Comparison of ENCODE assay signal across 9 mouse cellular contexts in genomic region chr13:46273453-46274110, GRCm38 (mm10). TPM values are rescaled to one million over a fixed set of nuclear protein-coding genes. Genes with fewer than 3 reads are reported as not detected.
A peak's percentile ranks its signal among the peaks of the same experiment; 100 is the strongest.
DNase-seq lines count a peak whose midpoint lies in the region; ATAC-seq lines count a peak whose summit lies in the region.
"Had no signal": no experiment of that assay in that cellular context is flagged by ENCODE, and none has a peak within 500 bp of the region (broad histone marks: within the 10 kb centered on the region; RNA-seq: fewer than 3 reads in every experiment).

TSS of gene Stmnd1 (plus strand) at chr13:46273721.

- ATAC-seq in lung, embryonic 15.5 days (ENCODE audit: borderline replicate concordance, extremely low read depth, low FRiP score, low TSS enrichment) = peak; percentile 35; the same call in 1 of the 2 replicates
- 0 out of 2 replicates have a peak, but pooled peaks have one; percentile 40 for ATAC-seq in intestine, embryonic 16.5 days
- 0 out of 2 replicates have a peak, but pooled peaks have one; percentile 39 for ATAC-seq in midbrain, embryonic 16.5 days
- ATAC-seq in megakaryocyte, adult 5-6 weeks (ENCODE audit: poor library complexity, severe bottlenecking) = no peak

- H3K4me3 ChIP-seq in lung, embryonic 15.5 days = peak within 1 kb of the TSS; percentile 12; the same call in 1 of the 2 replicates
- peak within 1 kb of the TSS; percentile 21 for H3K4me3 ChIP-seq in intestine, embryonic 16.5 days (ENCODE audit: low read length)
- H3K4me3 ChIP-seq in midbrain, embryonic 16.5 days (ENCODE audit: low read depth, low read length) = peak within 1 kb of the TSS; percentile 4; the same call in 1 of the 2 replicates

- no peaks in the 10 kb centered on the region for H3K9me3 ChIP-seq in lung, embryonic 15.5 days
- no peaks in the 10 kb centered on the region for H3K9me3 ChIP-seq in intestine, embryonic 16.5 days (ENCODE audit: control insufficient read depth, low read length)
- no peaks in the 10 kb centered on the region for H3K9me3 ChIP-seq in midbrain, embryonic 16.5 days (replicated peaks; ENCODE audit: control insufficient read depth, low read length, poor library complexity, severe bottlenecking)
- H3K9me3 ChIP-seq: G1E had no signal

- 16% methylated on average over 8 of the region's 8 CpGs for WGBS in lung, embryonic 15.5 days
- 24% methylated on average over 8 of the region's 8 CpGs for WGBS in intestine, embryonic 16.5 days
- WGBS in midbrain, embryonic 16.5 days = 8% methylated on average over 8 of the region's 8 CpGs

- H3K4me2 ChIP-seq in lung, embryonic 15.5 days = peak within 1 kb of the TSS; percentile 50
- H3K4me2 ChIP-seq in intestine, embryonic 16.5 days (ENCODE audit: low read depth, low read length) = peak within 1 kb of the TSS; percentile 53
- peak within 1 kb of the TSS; percentile 38 for H3K4me2 ChIP-seq in midbrain, embryonic 16.5 days (ENCODE audit: low read length)

- no peak within 1 kb of the TSS; the same call in 1 of the 2 replicates for H3K9ac ChIP-seq in lung, embryonic 15.5 days
- peak within 1 kb of the TSS; percentile 37; the same call in 1 of the 2 replicates for H3K9ac ChIP-seq in intestine, embryonic 16.5 days (ENCODE audit: low read depth, low read length)
- peak within 1 kb of the TSS; percentile 46 for H3K9ac ChIP-seq in midbrain, embryonic 16.5 days (ENCODE audit: low read depth, low read length)

- H3K27ac ChIP-seq in lung, embryonic 15.5 days = peak within 1 kb of the TSS; percentile 44
- no peak within 1 kb of the TSS for H3K27ac ChIP-seq in intestine, embryonic 16.5 days (ENCODE audit: low read length)
- H3K27ac ChIP-seq in midbrain, embryonic 16.5 days (ENCODE audit: low read length) = peak within 1 kb of the TSS; percentile 38; the same call in 1 of the 2 replicates

- H3K4me1 ChIP-seq in lung, embryonic 15.5 days = peaks cover 20% of the 10 kb centered on the region
- peaks cover 19% of the 10 kb centered on the region for H3K4me1 ChIP-seq in intestine, embryonic 16.5 days (ENCODE audit: control insufficient read depth, insufficient read depth, low read length)
- H3K4me1 ChIP-seq in midbrain, embryonic 16.5 days (ENCODE audit: control insufficient read depth, insufficient read depth, low read length) = peaks cover 7% of the 10 kb centered on the region

- no peak for DNase-seq in lung, postnatal 25 days (ENCODE audit: low spot score)
- DNase-seq in heart, adult 18-20 months = peak; percentile 33 to 37
- no peak for DNase-seq in layer of hippocampus, adult 9-11 months
- no peak for DNase-seq in adipocyte (ENCODE audit: low spot score)

- H3K27me3 ChIP-seq in lung, embryonic 15.5 days = no peaks in the 10 kb centered on the region
- H3K27me3 ChIP-seq in intestine, embryonic 16.5 days (replicated peaks; ENCODE audit: control insufficient read depth, insufficient read depth, low read length) = no peaks in the 10 kb centered on the region
- H3K27me3 ChIP-seq in midbrain, embryonic 16.5 days (ENCODE audit: control insufficient read depth, insufficient read depth, low read depth, low read length) = no peaks in the 10 kb centered on the region

- no peaks in the 10 kb centered on the region for H3K36me3 ChIP-seq in lung, embryonic 15.5 days
- no peaks in the 10 kb centered on the region for H3K36me3 ChIP-seq in intestine, embryonic 16.5 days (ENCODE audit: control insufficient read depth, insufficient read depth, low read length)
- H3K36me3 ChIP-seq in midbrain, embryonic 16.5 days (ENCODE audit: control insufficient read depth, insufficient read depth, low read length) = no peaks in the 10 kb centered on the region
- H3K36me3 ChIP-seq: G1E had no signal

RNA-seq across cellular contexts. Expression of gene Stmnd1, which starts in this region (rescaled TPM):
- 0.17 and 0.23 TPM in 2 replicates for polyA plus RNA-seq in lung, embryonic 15.5 days (2015; fragmentation: Nextera tagmentation; extraction: Ambion mirVana)
- under 1 TPM; 0.32 to 0.62 TPM for total RNA-seq in heart, adult 18-20 months (2021)
- polyA plus RNA-seq in intestine, embryonic 16.5 days (2015; fragmentation: Nextera tagmentation; extraction: Ambion mirVana) = 0.10 and 0.29 TPM in 2 replicates
- not detected in 2 replicates for polyA plus RNA-seq in midbrain, embryonic 16.5 days (2015; fragmentation: Nextera tagmentation; extraction: Ambion mirVana)
- total RNA-seq in megakaryocyte, adult 5-6 weeks (2015) = not detected in 2 replicates
- not detected in 2 replicates for total RNA-seq in megakaryocyte, adult 5-6 weeks (2017)
- total RNA-seq: G1E had no signal
- polyA plus RNA-seq: G1E had no signal

Comparison
In these comparisons a context has a peak if more than half of its experiments do, and no peak if none do; other contexts are left out.
1. Peak in ATAC-seq, H3K4me3 ChIP-seq, H3K27ac ChIP-seq and H3K4me2 ChIP-seq in lung, embryonic 15.5 days; RNA of the gene not detected or under 1 TPM.
2. Peak in DNase-seq in heart, adult 18-20 months; RNA of the gene not detected or under 1 TPM.
3. Peak in ATAC-seq, H3K4me3 ChIP-seq, H3K9ac ChIP-seq and H3K4me2 ChIP-seq in intestine, embryonic 16.5 days; RNA of the gene not detected or under 1 TPM.
4. Peak in ATAC-seq, H3K4me3 ChIP-seq, H3K27ac ChIP-seq, H3K9ac ChIP-seq and H3K4me2 ChIP-seq in midbrain, embryonic 16.5 days; RNA of the gene not detected or under 1 TPM.